Mouse (Mus musculus) liver, embryonic 16.5 days (tissue): ENCODE data around the gene Trh. TPM values are rescaled to one million over a fixed set of nuclear protein-coding genes. Genes with fewer than 3 reads are reported as not detected.

Experiments
- ATAC-seq: fragments of 200-750 bp; cut with Nextera tagmentation; 2 replicates; pipeline ENCODE4 v1.8.0; 2017; ENCODE audit warnings: low read depth, mild to moderate bottlenecking, moderate number of reproducible peaks, moderate library complexity
- H3K27ac ChIP-seq: fragments of 300-500 bp; sonication (generic); 2 replicates; pipeline ENCODE4 v1.5.1; 2014; ENCODE audit warnings: mild to moderate bottlenecking, low read length
- H3K27me3 ChIP-seq: fragments of 300-500 bp; sonication (generic); 2 replicates; pipeline ENCODE4 v1.6.1; 2014; ENCODE audit warnings: low read depth, low read length, mixed read lengths; ENCODE audit not compliant: control insufficient read depth, insufficient read depth
- H3K36me3 ChIP-seq: fragments of 300-500 bp; sonication (generic); 2 replicates; pipeline ENCODE4 v1.6.1; 2014; ENCODE audit warnings: mild to moderate bottlenecking; ENCODE audit not compliant: control insufficient read depth, insufficient read depth
- H3K4me1 ChIP-seq: fragments of 300-500 bp; sonication (generic); 2 replicates; pipeline ENCODE4 v1.6.1; 2014; ENCODE audit warnings: low read depth, low read length, mixed read lengths; ENCODE audit not compliant: control insufficient read depth
- H3K4me2 ChIP-seq: fragments of 300-500 bp; sonication (generic); 2 replicates; pipeline ENCODE4 v1.6.1; 2014; ENCODE audit warnings: low read depth, low read length, mixed read lengths
- H3K4me3 ChIP-seq: fragments of 300-500 bp; sonication (generic); 2 replicates; pipeline ENCODE4 v1.5.1; 2014; ENCODE audit warnings: low read depth, mild to moderate bottlenecking, low read length
- H3K9ac ChIP-seq: fragments of 300-500 bp; sonication (generic); 2 replicates; pipeline ENCODE4 v1.6.1; 2014; ENCODE audit warnings: low read depth, low read length
- H3K9me3 ChIP-seq: fragments of 300-500 bp; sonication (generic); replicated peaks from 2 replicates; pipeline ENCODE4 v1.6.1; 2016; ENCODE audit warnings: low read length; ENCODE audit not compliant: control insufficient read depth
- WGBS: fragments of 180-500 bp; shearing (Covaris S2); extraction: QIAGEN DNeasy Blood & Tissue Kit; methylation state at CpG from one replicate; pipeline ENCODE4 v1.1.7; 2014; ENCODE audit not compliant: insufficient replicate concordance; 5-methylcytosine and 5-hydroxymethylcytosine counted together
- polyA plus RNA-seq: library from polyadenylated mRNA; unstranded; fragments of >200 nt; fragmentation: Nextera tagmentation; extraction: Ambion mirVana; gene quantifications from 2 replicates; pipeline ENCODE4 v1.2.1, GENCODE M21; 2015

The Trh gene
- polyA plus RNA-seq: not detected in 2 replicates

DNA sequence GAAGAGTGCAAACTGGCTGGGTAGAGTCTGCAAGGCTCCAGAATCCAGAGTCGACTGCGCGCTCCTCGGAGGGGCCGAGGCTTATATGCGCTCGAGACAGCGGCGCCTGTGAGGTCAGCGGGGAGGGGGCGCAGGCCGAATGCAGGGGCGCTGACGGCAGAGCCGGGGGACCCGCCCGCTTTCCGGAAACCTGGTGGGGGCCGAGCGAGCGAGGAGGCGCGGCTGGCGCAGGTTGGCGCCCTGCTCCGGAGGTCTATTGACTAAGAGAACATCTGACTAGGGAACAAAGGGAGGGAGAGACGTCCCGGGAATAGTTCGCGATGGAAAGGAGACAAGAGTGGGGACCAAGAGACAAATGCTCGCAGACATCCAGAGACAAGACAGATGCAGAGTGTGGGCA is at the start of gene Trh:
Gene Trh, minus strand, starts transcription at position 60 of the 400 bp plus-strand sequence.
- Histone ChIP-seq H3K36me3 (no peaks in the 10 kb centered on the region), H3K9me3 (no peaks in the 10 kb centered on the region)
- WGBS: 2% methylated on average over 31 of the region's 31 CpGs

DNA sequence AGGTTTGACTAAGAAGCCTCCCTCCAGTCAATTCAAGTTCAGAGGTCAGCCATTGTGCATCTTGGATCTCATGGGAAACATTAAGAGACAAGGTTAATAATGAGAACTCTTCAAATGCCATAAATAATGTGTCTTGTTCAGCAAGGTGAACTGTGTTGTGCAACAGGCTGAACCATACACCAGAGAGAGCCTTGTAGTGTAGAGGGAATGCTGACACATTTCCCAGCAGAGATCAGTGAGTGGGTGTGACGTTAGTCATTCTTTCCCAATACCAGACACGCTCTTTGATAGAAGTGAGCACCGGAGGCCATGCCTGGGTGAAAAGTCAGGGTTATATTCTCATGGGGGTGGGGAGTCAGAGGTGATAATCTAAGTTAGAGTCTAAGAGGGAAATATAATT is 46.4 kb upstream of the Trh start:
- H3K4me1 ChIP-seq: no peaks in the 10 kb centered on the region
- ATAC-seq: peak; percentile 43; the same call in 1 of the 2 replicates
- H3K4me2 ChIP-seq: no peak overlapping the region
- H3K27ac ChIP-seq: no peak overlapping the region
- H3K36me3 ChIP-seq: no peaks in the 10 kb centered on the region
- H3K9me3 ChIP-seq: no peaks in the 10 kb centered on the region
- no peak overlapping the region for H3K4me3 ChIP-seq
- 58% methylated on average over 3 of the region's 3 CpGs for WGBS
- no peak overlapping the region for H3K9ac ChIP-seq
- H3K27me3 ChIP-seq: no peaks in the 10 kb centered on the region

More for the DNA sequence above, at the start of gene Trh:
- Histone ChIP-seq H3K4me3 (no peak within 1 kb of the TSS), H3K4me2 (no peak within 1 kb of the TSS), H3K4me1 (no peaks in the 10 kb centered on the region; the same call in 1 of the 2 replicates), H3K27ac (no peak within 1 kb of the TSS), H3K27me3 (peaks cover 28% of the 10 kb centered on the region), H3K9ac (no peak within 1 kb of the TSS)
- no peak for ATAC-seq

DNA sequence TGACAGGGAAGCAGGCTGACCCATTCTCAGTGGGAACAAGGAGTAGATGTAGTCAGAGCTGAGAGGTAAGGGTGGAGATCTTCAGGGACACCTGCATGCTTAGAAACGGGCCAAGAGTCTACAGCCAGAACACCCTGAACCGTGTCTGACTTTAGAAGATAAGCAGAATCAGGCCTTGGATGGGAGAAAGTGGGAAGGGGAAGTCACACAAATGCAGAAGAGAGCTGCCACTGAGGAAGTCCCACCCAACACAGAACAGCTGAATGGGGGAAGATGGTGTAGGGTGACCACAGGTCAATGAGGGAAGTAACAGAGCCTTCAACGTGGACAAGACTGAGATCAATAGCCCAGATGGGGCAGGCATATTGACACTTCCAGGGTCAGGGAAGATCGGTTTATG is 42.4 kb upstream of the Trh start:
- H3K9me3 ChIP-seq: no peaks in the 10 kb centered on the region
- H3K36me3 ChIP-seq: no peaks in the 10 kb centered on the region
- ATAC-seq: no peak
- no peak overlapping the region for H3K4me2 ChIP-seq
- H3K27ac ChIP-seq: no peak overlapping the region
- H3K4me3 ChIP-seq: no peak overlapping the region
- H3K27me3 ChIP-seq: no peaks in the 10 kb centered on the region
- H3K9ac ChIP-seq: no peak overlapping the region
- 21% methylated on average over 4 of the region's 4 CpGs for WGBS
- no peaks in the 10 kb centered on the region for H3K4me1 ChIP-seq

DNA sequence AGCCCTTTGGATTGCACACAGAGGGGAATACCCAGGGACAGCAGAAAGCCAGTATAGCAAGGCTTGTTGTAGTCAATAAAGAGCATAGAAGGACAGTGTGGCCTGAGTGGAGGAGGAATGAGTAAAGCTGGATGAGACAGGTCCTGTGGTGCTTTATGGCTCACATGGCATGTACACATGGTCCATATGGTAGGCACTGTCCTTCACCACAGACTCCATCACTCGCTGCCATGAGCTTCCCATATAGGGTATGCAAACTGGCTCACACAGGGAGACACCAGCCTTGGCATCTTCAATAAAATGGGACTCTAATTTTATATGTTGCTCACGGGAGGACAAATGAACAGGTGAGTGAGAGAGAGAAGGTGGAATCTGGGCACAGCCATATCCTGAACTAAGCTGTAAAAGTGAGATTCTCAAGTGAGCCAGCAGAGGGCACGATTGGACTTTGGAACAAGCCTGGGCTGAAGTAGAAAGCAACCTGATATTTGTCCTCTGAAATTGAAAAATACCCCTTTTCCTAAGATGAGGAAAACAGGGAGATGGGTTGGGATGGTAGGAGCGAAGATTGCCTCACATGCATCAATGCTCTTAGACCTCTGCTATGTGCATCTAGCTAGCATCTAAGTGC is 41.9 kb upstream of the Trh start:
- H3K9ac ChIP-seq: no peak overlapping the region
- H3K36me3 ChIP-seq: no peaks in the 10 kb centered on the region
- H3K4me3 ChIP-seq: no peak overlapping the region
- H3K4me2 ChIP-seq: no peak overlapping the region
- H3K9me3 ChIP-seq: no peaks in the 10 kb centered on the region
- whole genome bisulfite sequencing: 25% methylated on average over 4 of the region's 4 CpGs
- no peak for ATAC-seq
- H3K27ac ChIP-seq: no peak overlapping the region
- no peaks in the 10 kb centered on the region for H3K4me1 ChIP-seq
- no peaks in the 10 kb centered on the region for H3K27me3 ChIP-seq

DNA sequence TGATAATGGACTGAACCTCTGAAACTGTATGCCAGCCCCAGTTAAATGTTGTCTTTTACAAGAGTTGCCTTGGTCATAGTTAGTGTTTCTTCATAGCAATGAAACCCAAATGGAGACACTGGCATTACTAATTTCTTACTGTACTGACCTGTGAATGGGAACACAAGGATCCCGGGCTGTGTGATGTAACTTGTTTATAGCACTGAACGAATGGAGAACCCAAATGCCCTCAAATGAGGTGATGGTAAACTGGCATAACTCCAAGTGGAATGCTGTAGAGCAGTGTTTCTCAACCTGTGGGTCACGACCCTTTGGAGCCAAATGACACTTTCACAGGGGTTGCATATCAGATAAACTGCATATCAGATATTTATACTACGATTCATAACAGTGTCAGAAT is 41.1 kb upstream of the Trh start:
- Histone ChIP-seq H3K4me2 (no peak overlapping the region), H3K27ac (no peak overlapping the region), H3K27me3 (no peaks in the 10 kb centered on the region), H3K4me3 (no peak overlapping the region), H3K9me3 (no peaks in the 10 kb centered on the region), H3K4me1 (no peaks in the 10 kb centered on the region), H3K36me3 (no peaks in the 10 kb centered on the region), H3K9ac (no peak overlapping the region)
- no peak for ATAC-seq
- 46% methylated on average over 4 of the region's 4 CpGs for WGBS

DNA sequence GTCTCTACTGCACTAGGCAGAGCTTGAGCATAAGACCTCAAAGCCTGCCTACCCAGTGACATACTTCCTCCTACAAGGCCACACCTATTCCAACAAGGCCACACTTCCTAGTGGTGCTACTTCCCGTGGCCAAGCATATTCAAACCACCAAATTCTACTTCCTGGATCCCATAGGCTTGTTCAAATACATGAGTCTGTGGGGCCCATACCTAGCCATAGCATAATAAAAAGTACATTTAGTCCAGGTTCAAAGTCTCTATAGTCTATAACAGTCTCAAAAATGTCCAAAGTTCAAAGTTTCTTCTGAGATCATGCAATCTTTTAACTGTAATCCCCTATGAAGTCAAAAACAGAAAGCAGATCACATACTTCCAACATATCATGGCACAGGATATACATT is 32.7 kb upstream of the Trh start:
- no peaks in the 10 kb centered on the region for H3K27me3 ChIP-seq
- no peak for ATAC-seq

DNA sequence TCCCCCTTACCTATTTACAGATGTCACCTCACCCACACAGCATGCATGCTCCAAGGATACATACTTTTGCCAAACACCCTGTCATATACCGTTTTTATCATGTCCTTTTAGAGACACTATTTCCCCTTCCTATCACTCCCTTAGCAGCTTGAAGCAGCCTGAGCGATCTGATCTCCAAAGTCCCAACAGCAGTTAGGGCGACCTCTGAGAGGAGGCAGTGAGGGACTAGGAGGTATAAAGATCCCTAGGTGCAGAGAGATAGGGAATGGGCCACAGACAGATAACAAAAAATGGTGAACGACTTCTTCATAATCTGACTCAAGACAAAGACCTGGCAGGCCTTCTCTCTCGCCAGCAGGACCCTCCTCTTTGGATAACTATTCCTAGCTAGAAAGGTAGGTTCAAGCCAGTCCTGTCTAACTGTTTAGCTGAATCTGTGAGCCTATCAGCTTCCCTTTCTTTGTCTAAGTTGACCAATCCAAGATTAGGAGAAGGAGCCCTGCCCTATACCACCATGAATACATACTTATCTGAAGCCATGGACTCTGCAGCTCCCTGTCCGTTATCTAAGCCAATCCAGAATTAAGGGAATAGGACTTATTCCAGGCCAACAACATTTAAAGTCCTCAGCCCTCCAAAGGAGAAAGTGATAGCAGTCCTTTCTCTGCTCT is 29.3 kb upstream of the Trh start:
- H3K9ac ChIP-seq: no peak overlapping the region
- H3K4me2 ChIP-seq: peak overlapping the region; percentile 17; the same call in 1 of the 2 replicates
- H3K27me3 ChIP-seq: no peaks in the 10 kb centered on the region
- peak; percentile 81 for ATAC-seq
- H3K9me3 ChIP-seq: no peaks in the 10 kb centered on the region
- H3K27ac ChIP-seq: no peak overlapping the region
- H3K4me3 ChIP-seq: no peak overlapping the region
- no peaks in the 10 kb centered on the region; the same call in 1 of the 2 replicates for H3K4me1 ChIP-seq
- WGBS: 24% methylated on average over 6 of the region's 6 CpGs
- no peaks in the 10 kb centered on the region for H3K36me3 ChIP-seq

More for the DNA sequence above, 32.7 kb upstream of the Trh start:
- Histone ChIP-seq H3K4me3 (no peak overlapping the region), H3K4me1 (no peaks in the 10 kb centered on the region; the same call in 1 of the 2 replicates), H3K27ac (no peak overlapping the region), H3K4me2 (no peak overlapping the region), H3K9me3 (no peaks in the 10 kb centered on the region), H3K36me3 (no peaks in the 10 kb centered on the region), H3K9ac (no peak overlapping the region)
- 29% methylated on average over 1 of the region's 1 CpGs for WGBS

DNA sequence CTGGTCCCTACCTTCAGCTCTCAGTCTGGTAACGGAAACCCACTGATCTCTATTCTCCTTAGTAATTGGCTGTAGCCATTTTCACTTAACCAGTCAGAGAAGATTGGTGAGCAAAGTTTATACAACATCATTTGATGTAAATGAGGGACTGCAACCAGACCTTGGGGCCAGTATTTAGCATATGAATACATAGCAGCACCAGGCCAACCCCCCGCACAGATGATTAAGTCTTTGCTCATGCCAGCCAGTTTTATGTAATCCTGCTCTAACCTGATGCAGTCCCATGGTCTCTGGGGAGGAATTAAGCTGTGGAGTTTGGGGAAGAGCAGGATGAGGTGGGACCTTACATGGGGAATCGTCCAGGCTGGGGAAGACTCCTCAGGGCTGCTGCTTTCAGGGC is 28.2 kb upstream of the Trh start:
- H3K4me2 ChIP-seq: no peak overlapping the region
- no peak for ATAC-seq
- no peaks in the 10 kb centered on the region for H3K9me3 ChIP-seq
- H3K27me3 ChIP-seq: no peaks in the 10 kb centered on the region
- H3K4me1 ChIP-seq: no peaks in the 10 kb centered on the region; the same call in 1 of the 2 replicates
- WGBS: 65% methylated on average over 3 of the region's 3 CpGs
- H3K4me3 ChIP-seq: no peak overlapping the region
- H3K27ac ChIP-seq: no peak overlapping the region
- no peak overlapping the region for H3K9ac ChIP-seq
- H3K36me3 ChIP-seq: no peaks in the 10 kb centered on the region

DNA sequence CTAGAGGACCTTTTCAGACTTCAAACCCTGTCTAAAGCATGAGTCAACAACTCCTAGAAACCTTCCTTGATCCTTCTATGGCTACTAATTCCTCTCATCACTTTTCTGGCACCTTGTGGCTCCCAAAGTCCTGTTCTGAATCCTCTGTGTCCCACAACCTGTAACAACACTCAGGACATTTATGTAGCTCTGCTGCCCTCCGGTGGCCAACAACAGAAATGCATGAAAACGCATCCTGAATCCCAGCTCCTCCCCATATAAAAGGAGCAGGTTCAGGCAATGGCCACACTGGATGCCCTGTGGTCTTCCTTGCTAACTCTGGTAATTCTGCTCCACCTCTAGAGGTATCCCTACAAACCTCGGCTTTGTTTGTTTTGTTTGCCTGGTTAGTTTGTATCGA is 24.6 kb upstream of the Trh start:
- no peak for ATAC-seq
- H3K4me1 ChIP-seq: no peaks in the 10 kb centered on the region; the same call in 1 of the 2 replicates
- no peaks in the 10 kb centered on the region for H3K27me3 ChIP-seq
- H3K4me2 ChIP-seq: no peak overlapping the region
- no peaks in the 10 kb centered on the region for H3K36me3 ChIP-seq
- no peak overlapping the region for H3K27ac ChIP-seq
- H3K4me3 ChIP-seq: no peak overlapping the region
- H3K9ac ChIP-seq: no peak overlapping the region
- H3K9me3 ChIP-seq: no peaks in the 10 kb centered on the region
- 8% methylated on average over 4 of the region's 4 CpGs for whole genome bisulfite sequencing
